12 mouse cellular contexts compared by ENCODE assay signal in the genomic region with DNA sequence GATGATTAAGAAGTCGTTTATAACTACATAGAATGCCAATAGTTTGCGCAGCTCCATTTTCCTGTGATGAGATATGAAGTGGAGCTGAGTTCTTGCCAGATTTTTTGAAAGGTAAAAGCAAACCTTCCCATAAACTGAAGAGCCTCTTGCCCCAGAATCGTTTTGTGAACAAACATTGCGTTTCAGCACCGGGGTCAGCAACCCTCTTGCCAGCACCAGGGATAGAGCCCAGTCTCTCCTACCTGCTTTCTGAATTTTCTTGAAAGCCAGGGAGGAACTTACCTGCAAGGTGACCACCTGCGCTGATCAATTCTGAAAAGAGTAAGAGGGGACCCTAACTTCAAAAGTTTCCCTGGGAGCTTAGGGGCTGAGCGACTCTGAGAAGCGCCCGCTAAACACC. TPM values are rescaled to one million over a fixed set of nuclear protein-coding genes. Genes with fewer than 3 reads are reported as not detected.
DNase-seq lines count a peak whose midpoint lies in the region; ATAC-seq and TF ChIP-seq lines count a peak whose summit lies in the region.
"Had no signal": no experiment of that assay in that cellular context is flagged by ENCODE, and none has a peak within 500 bp of the region (broad histone marks: within the 10 kb centered on the region; RNA-seq: fewer than 3 reads in every experiment).

No protein-coding gene starts in this region.

- peak; percentile 10 for DNase-seq in heart, postnatal 0 days (ENCODE audit: low spot score)
- DNase-seq in heart, adult 9 months (ENCODE audit: low spot score in 2 of 2) = no peak
- DNase-seq in NIH3T3 (ENCODE audit: low read depth) = peak; percentile 37
- DNase-seq in forebrain, embryonic 14.5 days (ENCODE audit: low spot score) = no peak
- no peak for DNase-seq in midbrain, embryonic 10.5 days (ENCODE audit: low spot score)
- DNase-seq in layer of hippocampus, postnatal 25 days (ENCODE audit: extremely low spot score in 1 of 2, low spot score in 1 of 2) = no peak
- no peak for DNase-seq in urinary bladder, postnatal 4 days (ENCODE audit: low spot score in 2 of 2)
- DNase-seq in thymus, adult 18-20 months = no peak

- no peaks in the 10 kb centered on the region for H3K9me3 ChIP-seq in heart, postnatal 0 days (replicated peaks; ENCODE audit: control insufficient read depth, low read length)
- no peaks in the 10 kb centered on the region for H3K9me3 ChIP-seq in forebrain, embryonic 14.5 days (replicated peaks; ENCODE audit: control insufficient read depth, low read length)
- no peaks in the 10 kb centered on the region for H3K9me3 ChIP-seq in midbrain, embryonic 10.5 days (replicated peaks)

- no peak for TF ChIP-seq EP300 in heart, postnatal 0 days (IDR thresholded peaks at IDR 0.05; ENCODE audit: low read depth)

- WGBS in heart, postnatal 0 days = 6% methylated on average over 9 of the region's 9 CpGs
- WGBS in forebrain, embryonic 14.5 days = 8% methylated on average over 9 of the region's 9 CpGs
- WGBS in midbrain, embryonic 10.5 days = 7% methylated on average over 9 of the region's 9 CpGs

- no peak overlapping the region for H3K27ac ChIP-seq in heart, postnatal 0 days (ENCODE audit: low read depth)
- H3K27ac ChIP-seq in forebrain, embryonic 14.5 days (ENCODE audit: low read depth, low read length) = no peak overlapping the region
- no peak overlapping the region for H3K27ac ChIP-seq in midbrain, embryonic 10.5 days (replicated peaks)
- H3K27ac ChIP-seq: liver, embryonic 14.5 days had no signal

- no peak for TF ChIP-seq CTCF in heart, postnatal 0 days (IDR thresholded peaks at IDR 0.05; ENCODE audit: low read depth)

- H3K4me1 ChIP-seq in heart, postnatal 0 days (ENCODE audit: control insufficient read depth, insufficient read depth) = no peaks in the 10 kb centered on the region
- no peaks in the 10 kb centered on the region for H3K4me1 ChIP-seq in forebrain, embryonic 14.5 days (ENCODE audit: control insufficient read depth, insufficient read depth, low read length)
- H3K4me1 ChIP-seq in midbrain, embryonic 10.5 days = peaks cover 6% of the 10 kb centered on the region

- no peaks in the 10 kb centered on the region for H3K36me3 ChIP-seq in heart, postnatal 0 days (replicated peaks; ENCODE audit: control insufficient read depth, insufficient read depth, low read length)
- H3K36me3 ChIP-seq in forebrain, embryonic 14.5 days (ENCODE audit: control insufficient read depth, insufficient read depth, low read length) = no peaks in the 10 kb centered on the region
- no peaks in the 10 kb centered on the region for H3K36me3 ChIP-seq in midbrain, embryonic 10.5 days

- H3K9ac ChIP-seq in heart, postnatal 0 days (replicated peaks; ENCODE audit: low read depth, low read length) = no peak overlapping the region
- no peak overlapping the region; the same call in 1 of the 2 replicates for H3K9ac ChIP-seq in forebrain, embryonic 14.5 days (ENCODE audit: low read length)
- H3K9ac ChIP-seq: liver, embryonic 14.5 days had no signal

- no peak overlapping the region for H3K4me3 ChIP-seq in heart, postnatal 0 days (ENCODE audit: low read depth, low read length)
- peak overlapping the region; percentile 12 for H3K4me3 ChIP-seq in forebrain, embryonic 14.5 days (ENCODE audit: low read depth, low read length)
- H3K4me3 ChIP-seq in midbrain, embryonic 10.5 days = peak overlapping the region; percentile 36
- H3K4me3 ChIP-seq: erythroblast, embryonic 14.5 days had no signal

- peaks cover 25% of the 10 kb centered on the region for H3K27me3 ChIP-seq in heart, postnatal 0 days (ENCODE audit: control insufficient read depth, insufficient read depth, low read length)
- peaks cover 20% of the 10 kb centered on the region; the same call in 1 of the 2 replicates for H3K27me3 ChIP-seq in forebrain, embryonic 14.5 days (replicated peaks; ENCODE audit: control insufficient read depth, insufficient read depth, low read length)
- peaks cover 35% of the 10 kb centered on the region for H3K27me3 ChIP-seq in midbrain, embryonic 10.5 days (ENCODE audit: low read depth, poor library complexity, severe bottlenecking)

- no peak for ATAC-seq in heart, postnatal 0 days (ENCODE audit: insufficient read depth, low read depth)
- ATAC-seq in forebrain, embryonic 14.5 days = no peak
- ATAC-seq: intestine, embryonic 16.5 days had no signal

- no peak overlapping the region for H3K4me2 ChIP-seq in heart, postnatal 0 days (ENCODE audit: low read depth, low read length)
- H3K4me2 ChIP-seq in forebrain, embryonic 14.5 days (ENCODE audit: low read length) = peak overlapping the region; percentile 25

RNA-seq across cellular contexts. Expression of a gene that starts 0.6 kb away (rescaled TPM):
- 5.5 TPM in 1 of 2 replicates, not detected in the other for total RNA-seq in heart, postnatal 0 days (2014; rRNA removed; ENCODE audit: low replicate concordance)
- polyA plus RNA-seq in heart, postnatal 0 days (2015; fragmentation: Nextera tagmentation; extraction: Ambion mirVana) = not detected in 2 replicates
- 202 and 215 TPM in 2 replicates for polyA plus RNA-seq in forebrain, embryonic 14.5 days (2014; fragmentation: Nextera tagmentation; extraction: Ambion mirVana)
- 29.9 and 39.9 TPM in 2 replicates for polyA plus RNA-seq in midbrain, embryonic 10.5 days (2016; fragmentation: Nextera tagmentation; extraction: Ambion mirVana)
- total RNA-seq in layer of hippocampus, postnatal 25 days (2021) = 100 to 1,000 TPM; 425 to 485 TPM
- polyA plus RNA-seq: C2C12; erythroblast, embryonic 14.5 days had no signal

RNA-seq across cellular contexts. Expression of a gene that starts 42.0 kb away (rescaled TPM):
- not detected in 2 replicates for total RNA-seq in heart, postnatal 0 days (2014; rRNA removed; ENCODE audit: low replicate concordance)
- not detected in 2 replicates for polyA plus RNA-seq in heart, postnatal 0 days (2015; fragmentation: Nextera tagmentation; extraction: Ambion mirVana)
- not detected in 2 replicates for polyA plus RNA-seq in forebrain, embryonic 14.5 days (2014; fragmentation: Nextera tagmentation; extraction: Ambion mirVana)
- polyA plus RNA-seq in midbrain, embryonic 10.5 days (2016; fragmentation: Nextera tagmentation; extraction: Ambion mirVana) = not detected in 2 replicates
- under 1 TPM; 0.47 to 0.49 TPM for total RNA-seq in layer of hippocampus, postnatal 25 days (2021)
- polyA plus RNA-seq: C2C12; erythroblast, embryonic 14.5 days; intestine, embryonic 16.5 days; liver, embryonic 14.5 days had no signal

Comparison
In these comparisons a context has a peak if more than half of its experiments do, and no peak if none do; other contexts are left out.
1. DNase-seq: peak in heart, postnatal 0 days (single experiment) and NIH3T3 (single experiment); none in heart, adult 9 months (0 of 2), forebrain, embryonic 14.5 days (single experiment), midbrain, embryonic 10.5 days (single experiment), layer of hippocampus, postnatal 25 days (0 of 2), urinary bladder, postnatal 4 days (0 of 2) and thymus, adult 18-20 months (0 of 2).
2. RNA of a gene that starts 0.6 kb away (polyA plus RNA-seq): 202 to 215 TPM in forebrain, embryonic 14.5 days and 29.9 to 39.9 TPM in midbrain, embryonic 10.5 days; not detected in heart, postnatal 0 days; every median in the first group is over 10 times any median in the second.